Mouse (Mus musculus) cortical plate, adult 2 months (tissue): ENCODE results near the gene H2-Q7.
"Not testable (repeated sequence)": the region's sequence is repeated elsewhere in the genome, so short reads cannot be mapped to it uniquely, and the experiment has no call there.

Experiments used
- CTCF ChIP-seq: fragments of 200-500 bp; IDR thresholded peaks from 2 replicates; pipeline ENCODE4 v1.5.1; 2011; ENCODE audit warnings: mild to moderate bottlenecking, control low read depth, low read length; ENCODE audit not compliant: insufficient read depth; ENCODE audit errors: extremely low read depth
- POLR2A ChIP-seq: fragments of 200-500 bp; IDR thresholded peaks from 2 replicates; pipeline ENCODE4 v1.6.1; 2011; ENCODE audit warnings: mild to moderate bottlenecking, low read length, control low read depth; ENCODE audit not compliant: insufficient read depth; ENCODE audit errors: extremely low read depth

- not testable (repeated sequence) for TF ChIP-seq CTCF, POLR2A
Measured at GRCm38 (mm10) chr17:35430671-35431070, 8.3 kb upstream of the H2-Q7 start.
